Mouse (Mus musculus): ENCODE results near the gene Xylt1. TPM values are rescaled to one million over a fixed set of nuclear protein-coding genes. Genes with fewer than 3 reads are reported as not detected.

Gene Xylt1
- polyA plus RNA-seq, 1 experiment from 2014 or later, result 0.75 TPM

- no peak for ATAC-seq (ENCODE audit: low read depth)
- Histone ChIP-seq H3K9ac (ENCODE audit: low read length) (no peak overlapping the region), H3K27me3 (ENCODE audit: control insufficient read depth, insufficient read depth, low read depth, low read length) (no peaks in the 10 kb centered on the region), H3K4me3 (ENCODE audit: low read length) (no peak overlapping the region), H3K4me1 (replicated peaks; ENCODE audit: control insufficient read depth, insufficient read depth, low read length) (no peaks in the 10 kb centered on the region), H3K9me3 (ENCODE audit: control insufficient read depth, low read length) (no peaks in the 10 kb centered on the region), H3K4me2 (ENCODE audit: low read depth, low read length) (no peak overlapping the region), H3K36me3 (ENCODE audit: control insufficient read depth, insufficient read depth, low read length) (no peaks in the 10 kb centered on the region), H3K27ac (ENCODE audit: low read length) (no peak overlapping the region)
- WGBS, result 76% methylated on average over 4 of the region's 4 CpGs
These were observed 45.6 kb downstream of the Xylt1 start for GRCm38 (mm10) chr7:117426366-117426765.

DNA sequence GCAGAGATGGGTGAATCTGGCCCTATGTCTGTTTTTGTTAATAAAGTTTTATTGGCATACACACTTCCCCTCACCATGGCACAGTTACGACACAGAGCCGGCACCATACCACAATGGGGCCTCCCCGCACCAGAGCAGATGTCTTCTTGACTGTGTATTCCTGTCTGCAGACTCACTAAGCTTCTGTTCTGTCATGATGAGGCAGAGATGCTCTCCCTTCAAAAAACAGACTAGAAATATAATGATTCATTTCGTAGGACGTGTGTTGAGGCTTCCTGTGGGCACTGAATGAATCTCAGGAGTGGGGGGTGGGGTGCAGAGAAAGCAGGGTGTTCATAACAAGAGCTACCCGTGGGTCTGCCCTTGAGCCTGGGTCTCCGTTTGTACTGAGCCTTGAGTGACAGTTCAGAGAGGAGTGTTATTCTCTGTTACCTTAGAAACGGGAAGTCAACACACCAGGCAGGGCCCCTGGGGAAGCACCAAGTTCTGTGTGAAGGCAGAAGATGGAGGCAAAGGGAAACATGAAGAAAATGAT lies 48.0 kb downstream of the Xylt1 start:
- 0 out of 2 replicates have a peak, but pooled peaks have one; percentile 43 for ATAC-seq (ENCODE audit: low read depth)
- no peaks in the 10 kb centered on the region for H3K27me3 ChIP-seq (ENCODE audit: control insufficient read depth, insufficient read depth, low read depth, low read length)
- H3K36me3 ChIP-seq (ENCODE audit: control insufficient read depth, insufficient read depth, low read length), result no peaks in the 10 kb centered on the region
- H3K9me3 ChIP-seq (ENCODE audit: control insufficient read depth, low read length), result no peaks in the 10 kb centered on the region
- no peaks in the 10 kb centered on the region for H3K4me1 ChIP-seq (replicated peaks; ENCODE audit: control insufficient read depth, insufficient read depth, low read length)
- H3K4me3 ChIP-seq (ENCODE audit: low read length), result no peak overlapping the region
- H3K4me2 ChIP-seq (ENCODE audit: low read depth, low read length), result no peak overlapping the region
- no peak overlapping the region for H3K27ac ChIP-seq (ENCODE audit: low read length)
- no peak overlapping the region for H3K9ac ChIP-seq (ENCODE audit: low read length)
- 35% methylated on average over 8 of the region's 8 CpGs for WGBS

DNA sequence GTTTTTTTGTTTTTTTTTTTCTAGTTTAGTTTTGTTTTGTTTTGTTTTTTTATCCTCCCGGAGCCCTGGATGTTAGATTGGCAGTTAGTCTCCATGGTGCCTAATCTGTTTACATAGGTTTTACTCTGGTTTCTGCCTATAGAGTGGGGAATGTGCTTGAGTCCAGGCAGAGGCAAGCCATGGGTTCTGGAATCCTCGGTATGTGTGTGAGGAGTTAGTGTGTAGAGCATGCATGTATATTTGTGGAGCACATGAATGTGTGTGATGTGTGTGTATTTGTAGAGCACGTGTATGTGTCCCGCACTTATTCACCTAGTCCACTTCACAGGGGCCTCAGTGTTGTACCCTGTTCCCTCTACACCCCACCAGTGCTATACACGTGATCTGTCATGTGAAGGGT lies 48.7 kb downstream of the Xylt1 start:
- 61% methylated on average over 5 of the region's 5 CpGs for WGBS
- Histone ChIP-seq H3K4me3 (ENCODE audit: low read length) (no peak overlapping the region), H3K36me3 (ENCODE audit: control insufficient read depth, insufficient read depth, low read length) (no peaks in the 10 kb centered on the region), H3K9ac (ENCODE audit: low read length) (no peak overlapping the region), H3K4me2 (ENCODE audit: low read depth, low read length) (no peak overlapping the region), H3K4me1 (replicated peaks; ENCODE audit: control insufficient read depth, insufficient read depth, low read length) (no peaks in the 10 kb centered on the region), H3K9me3 (ENCODE audit: control insufficient read depth, low read length) (no peaks in the 10 kb centered on the region), H3K27me3 (ENCODE audit: control insufficient read depth, insufficient read depth, low read depth, low read length) (no peaks in the 10 kb centered on the region), H3K27ac (ENCODE audit: low read length) (no peak overlapping the region)
- ATAC-seq (ENCODE audit: low read depth), result peak; percentile 34; the same call in 1 of the 2 replicates

- Histone ChIP-seq H3K27me3 (ENCODE audit: control insufficient read depth, insufficient read depth, low read depth, low read length) (no peaks in the 10 kb centered on the region), H3K4me3 (ENCODE audit: low read length) (no peak overlapping the region), H3K9me3 (ENCODE audit: control insufficient read depth, low read length) (no peaks in the 10 kb centered on the region), H3K9ac (ENCODE audit: low read length) (no peak overlapping the region), H3K36me3 (ENCODE audit: control insufficient read depth, insufficient read depth, low read length) (no peaks in the 10 kb centered on the region), H3K4me2 (ENCODE audit: low read depth, low read length) (no peak overlapping the region), H3K27ac (ENCODE audit: low read length) (no peak overlapping the region), H3K4me1 (replicated peaks; ENCODE audit: control insufficient read depth, insufficient read depth, low read length) (no peaks in the 10 kb centered on the region)
- ATAC-seq (ENCODE audit: low read depth), result no peak
- WGBS, result 67% methylated on average over 3 of the region's 3 CpGs
These were observed 49.1 kb downstream of the Xylt1 start for GRCm38 (mm10) chr7:117429895-117430294.

DNA sequence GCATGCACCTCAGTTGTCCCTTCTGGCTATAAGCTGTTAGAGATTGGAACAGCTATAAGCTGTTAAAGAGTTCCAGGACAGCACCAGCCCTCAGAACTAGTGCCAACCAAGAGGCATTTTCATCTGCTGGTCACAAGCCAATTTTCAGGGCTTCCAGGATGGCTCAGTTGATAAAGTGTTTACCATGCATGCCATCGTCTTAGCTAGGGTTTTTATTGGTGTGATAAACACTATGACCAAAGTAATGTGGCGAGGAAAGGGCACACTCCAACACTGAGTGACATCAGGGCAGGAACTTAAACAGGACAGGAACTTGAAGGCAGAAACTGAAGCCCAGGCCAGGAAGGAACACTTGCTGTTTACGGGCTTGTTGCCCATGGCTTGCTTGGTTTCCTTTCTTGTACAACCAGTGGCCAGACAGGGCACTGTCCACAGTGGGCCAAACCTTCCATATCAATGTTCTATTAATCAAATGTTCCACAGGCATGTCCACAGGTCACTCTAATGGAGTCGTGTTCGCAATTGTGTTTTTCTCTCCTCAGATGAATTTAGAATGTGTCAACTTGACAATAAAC lies 49.7 kb downstream of the Xylt1 start:
- Histone ChIP-seq H3K4me1 (replicated peaks; ENCODE audit: control insufficient read depth, insufficient read depth, low read length) (no peaks in the 10 kb centered on the region), H3K27ac (ENCODE audit: low read length) (no peak overlapping the region), H3K9me3 (ENCODE audit: control insufficient read depth, low read length) (no peaks in the 10 kb centered on the region), H3K4me3 (ENCODE audit: low read length) (no peak overlapping the region), H3K27me3 (ENCODE audit: control insufficient read depth, insufficient read depth, low read depth, low read length) (no peaks in the 10 kb centered on the region), H3K36me3 (ENCODE audit: control insufficient read depth, insufficient read depth, low read length) (no peaks in the 10 kb centered on the region), H3K4me2 (ENCODE audit: low read depth, low read length) (no peak overlapping the region), H3K9ac (ENCODE audit: low read length) (no peak overlapping the region)
- ATAC-seq (ENCODE audit: low read depth), result no peak
- 72% methylated on average over 5 of the region's 5 CpGs for WGBS

- Histone ChIP-seq H3K9ac (ENCODE audit: low read length) (no peak overlapping the region), H3K27ac (ENCODE audit: low read length) (no peak overlapping the region), H3K36me3 (ENCODE audit: control insufficient read depth, insufficient read depth, low read length) (no peaks in the 10 kb centered on the region), H3K4me1 (replicated peaks; ENCODE audit: control insufficient read depth, insufficient read depth, low read length) (no peaks in the 10 kb centered on the region), H3K4me3 (ENCODE audit: low read length) (no peak overlapping the region), H3K9me3 (ENCODE audit: control insufficient read depth, low read length) (no peaks in the 10 kb centered on the region), H3K4me2 (ENCODE audit: low read depth, low read length) (no peak overlapping the region), H3K27me3 (ENCODE audit: control insufficient read depth, insufficient read depth, low read depth, low read length) (no peaks in the 10 kb centered on the region)
- WGBS, result 65% methylated on average over 9 of the region's 9 CpGs
- no peak for ATAC-seq (ENCODE audit: low read depth)
These were observed 52.9 kb downstream of the Xylt1 start for GRCm38 (mm10) chr7:117433641-117434040.

DNA sequence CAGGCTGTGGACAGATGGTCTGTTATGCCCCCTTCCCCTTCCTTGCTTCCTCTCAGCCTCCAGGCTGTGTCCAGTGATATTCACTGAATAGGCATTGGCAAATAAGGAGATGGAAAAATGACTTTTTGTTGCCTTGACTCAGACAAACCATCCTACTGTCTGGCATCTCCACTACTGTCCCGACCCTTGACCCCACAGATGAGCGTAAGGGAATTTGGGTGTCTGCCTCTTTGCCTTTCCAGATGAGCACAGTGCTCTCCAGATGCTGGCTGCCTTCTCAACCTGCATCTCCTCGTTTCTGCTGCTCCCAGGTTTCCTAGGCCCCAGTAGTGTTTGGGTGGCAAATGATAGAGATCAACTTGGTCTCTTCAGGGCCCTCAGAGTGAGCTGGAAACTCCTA lies 54.3 kb downstream of the Xylt1 start:
- 65% methylated on average over 3 of the region's 3 CpGs for WGBS
- H3K4me3 ChIP-seq (ENCODE audit: low read length), result no peak overlapping the region
- no peak overlapping the region for H3K9ac ChIP-seq (ENCODE audit: low read length)
- no peak for ATAC-seq (ENCODE audit: low read depth)
- H3K27ac ChIP-seq (ENCODE audit: low read length), result no peak overlapping the region
- no peaks in the 10 kb centered on the region for H3K36me3 ChIP-seq (ENCODE audit: control insufficient read depth, insufficient read depth, low read length)
- no peak overlapping the region for H3K4me2 ChIP-seq (ENCODE audit: low read depth, low read length)
- H3K9me3 ChIP-seq (ENCODE audit: control insufficient read depth, low read length), result no peaks in the 10 kb centered on the region
- no peaks in the 10 kb centered on the region for H3K4me1 ChIP-seq (replicated peaks; ENCODE audit: control insufficient read depth, insufficient read depth, low read length)
- no peaks in the 10 kb centered on the region for H3K27me3 ChIP-seq (ENCODE audit: control insufficient read depth, insufficient read depth, low read depth, low read length)

DNA sequence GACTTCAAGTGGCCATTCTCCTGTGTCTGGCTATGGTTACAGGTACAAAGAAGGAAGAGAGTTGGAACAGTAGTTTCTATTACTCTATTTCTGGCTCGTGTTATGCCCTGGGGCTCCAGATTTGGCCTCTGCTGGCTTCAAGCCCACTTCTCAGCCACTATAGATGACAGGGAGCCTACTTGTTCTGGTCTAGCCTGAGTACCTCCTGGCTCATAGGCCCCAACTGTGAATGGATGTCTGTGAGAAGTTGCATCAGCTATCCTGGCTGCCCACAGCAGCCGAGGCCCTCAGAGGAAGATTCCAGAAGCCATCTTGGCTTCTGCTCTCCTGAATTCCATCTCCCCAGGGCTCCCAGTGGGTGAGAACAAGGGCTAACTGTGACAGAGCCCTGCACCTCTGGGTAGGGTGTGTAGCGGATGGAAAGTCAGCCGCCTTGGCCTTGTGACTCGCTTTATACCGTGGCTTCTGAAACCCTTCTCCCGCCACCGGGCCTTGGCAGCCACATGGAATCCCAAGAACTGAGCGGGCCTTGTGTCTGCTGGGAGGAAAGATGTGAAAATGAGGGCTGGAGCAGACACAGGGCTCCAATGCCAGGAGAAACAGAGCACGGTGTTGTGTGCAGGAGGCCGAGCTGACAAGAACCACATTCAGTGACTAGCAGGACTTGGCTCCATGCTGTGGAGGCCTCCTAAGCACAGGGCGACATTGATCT lies 55.1 kb downstream of the Xylt1 start:
- Histone ChIP-seq H3K4me3 (ENCODE audit: low read length) (no peak overlapping the region), H3K4me1 (replicated peaks; ENCODE audit: control insufficient read depth, insufficient read depth, low read length) (no peaks in the 10 kb centered on the region), H3K9me3 (ENCODE audit: control insufficient read depth, low read length) (no peaks in the 10 kb centered on the region), H3K27me3 (ENCODE audit: control insufficient read depth, insufficient read depth, low read depth, low read length) (no peaks in the 10 kb centered on the region), H3K9ac (ENCODE audit: low read length) (no peak overlapping the region), H3K4me2 (ENCODE audit: low read depth, low read length) (no peak overlapping the region), H3K27ac (ENCODE audit: low read length) (no peak overlapping the region), H3K36me3 (ENCODE audit: control insufficient read depth, insufficient read depth, low read length) (no peaks in the 10 kb centered on the region)
- WGBS, result 77% methylated on average over 12 of the region's 12 CpGs
- ATAC-seq (ENCODE audit: low read depth), result no peak

- Histone ChIP-seq H3K9me3 (ENCODE audit: control insufficient read depth, low read length) (no peaks in the 10 kb centered on the region), H3K36me3 (ENCODE audit: control insufficient read depth, insufficient read depth, low read length) (no peaks in the 10 kb centered on the region), H3K4me1 (replicated peaks; ENCODE audit: control insufficient read depth, insufficient read depth, low read length) (no peaks in the 10 kb centered on the region), H3K27ac (ENCODE audit: low read length) (no peak overlapping the region), H3K4me3 (ENCODE audit: low read length) (no peak overlapping the region), H3K9ac (ENCODE audit: low read length) (no peak overlapping the region), H3K4me2 (ENCODE audit: low read depth, low read length) (no peak overlapping the region), H3K27me3 (ENCODE audit: control insufficient read depth, insufficient read depth, low read depth, low read length) (no peaks in the 10 kb centered on the region)
- WGBS, result 81% methylated on average over 11 of the region's 11 CpGs
- ATAC-seq (ENCODE audit: low read depth), result no peak
These were observed 56.1 kb downstream of the Xylt1 start for GRCm38 (mm10) chr7:117436892-117437291.

Measured in lung, embryonic 16.5 days (tissue).